Mouse (Mus musculus): ENCODE results near the gene Cst6. TPM values are rescaled to one million over a fixed set of nuclear protein-coding genes. Genes with fewer than 3 reads are reported as not detected.
"Not testable (repeated sequence)": the region's sequence is repeated elsewhere in the genome, so short reads cannot be mapped to it uniquely, and the experiment has no call there.

The Cst6 gene
- total RNA-seq (2021): 10 to 100 TPM; 25.7 to 27.4 TPM
- long read RNA-seq, experiment 1, transcript Cst6-201 (3 exons, 3,951 nt): major isoform, 11 of 11 reads
- long read RNA-seq, experiment 1, partial matches to known transcripts: 0 of 11 reads
- long read RNA-seq, experiment 1, other reads (novel, unspliced or antisense): 0 of 11 reads
- long read RNA-seq, experiment 2, partial matches to known transcripts: 2 of 5 reads
- long read RNA-seq, experiment 2, other reads (novel, unspliced or antisense): 0 of 5 reads

DNA sequence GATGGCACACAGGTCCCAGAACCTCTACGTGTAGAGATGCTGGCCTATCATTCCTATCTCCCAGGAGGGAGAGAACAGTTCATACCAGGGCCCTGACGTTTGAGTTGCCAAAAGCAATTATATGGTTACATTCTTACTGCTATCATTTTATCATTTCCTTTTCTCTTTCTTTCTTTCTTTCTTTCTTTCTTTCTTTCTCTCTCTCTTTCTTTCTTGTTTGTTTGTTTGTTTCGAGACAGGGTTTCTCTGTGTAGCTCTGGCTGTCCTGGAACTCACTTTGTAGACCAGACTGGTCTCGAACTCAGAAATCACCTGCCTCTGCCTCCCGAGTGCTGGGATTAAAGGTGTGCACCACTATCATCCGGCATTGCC is at the start of gene Cst6:
Gene Cst6 (minus strand): TSS at position 73 of the 372 bp plus-strand sequence.
- intact Hi-C loops (cut with DNase I): loop anchor here (2.0 to 10.0 kb wide), 2 partner anchors 47 to 155 kb away; no protein-coding TSS in a partner anchor
- not testable (repeated sequence) for DNase-seq (ENCODE audit: extremely low spot score in 1 of 2, low spot score in 2 of 2)
- Histone ChIP-seq H3K27ac (peak within 1 kb of the TSS; percentile 82), H3K4me3 (peak within 1 kb of the TSS; percentile 55)

DNA sequence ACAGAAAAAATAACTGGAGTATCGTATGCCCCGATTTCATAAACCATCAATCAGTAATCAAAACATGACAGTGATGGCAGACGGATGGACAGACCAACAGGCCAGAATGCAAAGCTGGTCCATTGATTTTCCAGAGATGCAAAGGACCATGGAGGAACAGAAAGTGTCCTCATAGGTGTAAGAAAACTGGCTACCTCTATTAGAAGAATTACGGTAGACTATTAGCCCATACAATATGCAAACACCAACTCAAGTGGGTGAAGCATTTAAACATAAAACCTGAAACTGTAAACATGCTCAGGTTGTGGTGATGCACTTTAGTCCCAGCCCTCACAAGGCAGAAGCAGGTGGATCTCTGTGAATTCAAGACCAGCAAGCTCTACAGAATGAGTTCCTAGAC is 46.0 kb upstream of the Cst6 start:
- DNase-seq (ENCODE audit: extremely low spot score in 1 of 2, low spot score in 2 of 2): no peak
- no peak overlapping the region for H3K4me3 ChIP-seq
- intact Hi-C loops (cut with DNase I): no loop called here
- TF ChIP-seq CTCF (IDR thresholded peaks at IDR 0.05): no peak
- H3K27ac ChIP-seq: no peak overlapping the region

DNA sequence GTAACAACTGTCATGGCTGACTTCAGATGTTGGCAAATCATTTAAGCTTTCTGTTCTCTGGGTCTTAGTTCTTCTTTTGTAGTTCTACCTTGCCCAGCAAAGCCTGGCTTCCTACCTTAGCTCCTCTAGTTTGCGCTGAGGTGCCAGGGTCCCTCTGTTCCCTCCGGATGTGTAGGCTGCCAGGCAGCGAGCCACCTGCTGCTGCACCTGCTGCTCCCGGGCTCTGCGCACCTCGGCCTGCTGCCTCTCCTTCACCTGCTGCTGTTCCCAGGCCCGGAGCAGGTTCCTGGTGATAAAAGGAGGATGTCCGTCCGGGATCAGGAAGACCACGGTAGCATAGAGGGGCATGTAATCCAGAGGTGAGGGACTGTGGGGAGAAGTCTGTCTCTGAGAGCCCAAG is 44.8 kb upstream of the Cst6 start:
- Histone ChIP-seq H3K27ac (no peak overlapping the region), H3K4me3 (no peak overlapping the region)
- intact Hi-C loops (cut with DNase I): no loop called here
- no peak for DNase-seq (ENCODE audit: extremely low spot score in 1 of 2, low spot score in 2 of 2)
- TF ChIP-seq CTCF (IDR thresholded peaks at IDR 0.05): no peak

DNA sequence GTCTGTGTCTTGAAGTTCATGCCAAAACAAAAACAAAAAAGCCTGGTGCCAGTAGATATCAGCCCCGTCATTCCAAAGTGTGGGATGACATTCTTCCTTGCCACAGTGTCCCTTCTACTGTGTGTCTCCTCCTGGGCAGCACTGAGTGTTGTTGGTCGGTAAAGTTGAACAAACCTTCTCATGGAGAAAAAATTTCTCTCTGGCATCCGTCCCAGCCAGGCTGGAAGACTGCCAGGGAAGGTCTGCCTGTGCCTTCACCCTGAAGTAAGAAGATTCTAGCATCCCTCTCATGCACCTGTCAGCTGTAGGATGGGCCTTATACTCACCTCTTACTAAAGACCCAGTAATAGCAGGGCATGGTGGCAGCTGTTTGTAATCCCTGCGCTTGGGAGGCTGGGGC is 43.5 kb upstream of the Cst6 start:
- no peak for DNase-seq (ENCODE audit: extremely low spot score in 1 of 2, low spot score in 2 of 2)
- intact Hi-C loops (cut with DNase I): no loop called here
- TF ChIP-seq CTCF (IDR thresholded peaks at IDR 0.05): no peak
- no peak overlapping the region for H3K27ac ChIP-seq
- no peak overlapping the region for H3K4me3 ChIP-seq

DNA sequence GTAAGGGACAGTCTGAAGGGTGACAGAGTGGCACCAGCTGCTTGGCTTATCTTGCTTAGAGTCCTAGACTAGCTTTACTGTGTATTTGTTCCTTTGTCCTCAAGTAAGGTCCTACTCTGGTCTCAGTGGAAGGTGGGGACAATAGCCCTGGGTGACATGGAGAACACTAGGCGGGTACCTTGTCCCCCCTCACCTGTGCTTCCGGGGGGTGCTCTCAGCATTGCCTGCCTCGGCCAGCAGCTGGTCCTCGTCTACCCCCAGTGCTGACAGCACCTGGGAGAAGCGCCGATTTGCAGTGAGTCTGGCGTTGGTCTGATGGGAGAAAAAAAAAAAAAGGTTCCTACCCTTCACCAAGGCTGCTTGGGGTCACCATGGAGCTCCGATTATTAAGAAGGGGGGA is 41.0 kb upstream of the Cst6 start:
- DNase-seq (ENCODE audit: extremely low spot score in 1 of 2, low spot score in 2 of 2): no peak
- intact Hi-C loops (cut with DNase I): no loop called here
- Histone ChIP-seq H3K27ac (no peak overlapping the region), H3K4me3 (no peak overlapping the region)
- no peak for TF ChIP-seq CTCF (IDR thresholded peaks at IDR 0.05)

DNA sequence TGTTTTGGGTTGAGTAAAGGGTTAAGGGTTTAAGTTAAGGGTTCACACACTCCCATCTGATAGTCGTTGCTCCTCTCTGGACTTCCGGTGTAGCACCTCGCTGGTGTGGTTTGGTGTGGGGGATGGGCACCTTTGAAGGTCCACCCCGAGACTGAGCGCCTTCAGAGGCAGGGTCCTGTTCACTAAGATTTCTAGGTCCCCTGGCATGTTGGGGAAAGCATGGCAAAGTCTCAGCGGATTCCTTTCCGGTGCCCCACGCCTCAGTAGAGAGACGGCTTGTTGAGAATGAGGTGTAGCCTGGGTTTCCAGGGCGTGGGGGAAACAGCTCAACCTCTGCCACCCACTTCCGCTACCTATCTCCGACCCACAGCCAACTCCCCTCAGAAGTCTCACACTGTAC is 40.3 kb upstream of the Cst6 start:
- H3K4me3 ChIP-seq: peak overlapping the region; percentile 98
- H3K27ac ChIP-seq: no peak overlapping the region
- no peak for TF ChIP-seq CTCF (IDR thresholded peaks at IDR 0.05)
- intact Hi-C loops (cut with DNase I): no loop called here
- DNase-seq (ENCODE audit: extremely low spot score in 1 of 2, low spot score in 2 of 2): no peak

DNA sequence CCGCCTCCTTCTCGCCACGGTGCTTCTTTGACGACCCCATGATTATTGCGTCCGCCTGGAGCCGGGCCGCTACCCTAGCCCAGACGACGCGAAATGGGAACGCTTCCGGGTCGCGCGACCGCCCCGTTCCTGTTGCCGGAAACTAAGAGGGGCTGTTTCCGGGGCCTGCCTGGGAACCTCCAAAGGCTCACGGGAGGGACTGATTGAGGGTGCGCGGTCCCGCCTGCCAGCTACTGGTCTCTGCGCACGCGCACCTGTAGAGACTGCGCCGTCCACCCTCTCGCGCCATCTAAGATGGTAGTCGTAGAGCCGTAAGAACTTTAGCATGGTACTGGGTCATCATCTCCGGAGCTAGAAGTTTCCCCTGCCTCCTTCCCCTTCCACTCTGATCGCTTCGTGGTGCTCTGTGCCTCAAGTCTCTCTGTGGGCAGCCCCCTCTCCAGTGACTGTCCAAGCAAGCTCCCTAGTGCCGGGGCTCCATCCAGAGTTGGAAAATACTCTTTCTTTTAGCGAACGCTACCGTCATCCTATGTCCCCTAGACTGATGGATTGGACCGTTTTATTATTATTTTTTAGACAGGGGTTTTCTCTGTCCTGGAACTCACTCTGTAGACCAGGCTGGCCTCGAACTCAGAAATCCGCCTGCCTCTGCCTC is 39.3 kb upstream of the Cst6 start, which contains the start of gene Sart1:
Gene Sart1 (minus strand): TSS at position 116 of the 655 bp plus-strand sequence.
- intact Hi-C loops (cut with DNase I): loop anchor here (1.0 kb wide), 3 partner anchors 22 to 93 kb away; partner anchors contain the start of genes AI837181, Eif1ad and Sf3b2
- no peak for TF ChIP-seq CTCF (IDR thresholded peaks at IDR 0.05)
- Histone ChIP-seq H3K27ac (peak within 1 kb of the TSS; percentile 94), H3K4me3 (peak within 1 kb of the TSS; percentile 98)
- DNase-seq (ENCODE audit: extremely low spot score in 1 of 2, low spot score in 2 of 2): peak; percentile 94 to 96

DNA sequence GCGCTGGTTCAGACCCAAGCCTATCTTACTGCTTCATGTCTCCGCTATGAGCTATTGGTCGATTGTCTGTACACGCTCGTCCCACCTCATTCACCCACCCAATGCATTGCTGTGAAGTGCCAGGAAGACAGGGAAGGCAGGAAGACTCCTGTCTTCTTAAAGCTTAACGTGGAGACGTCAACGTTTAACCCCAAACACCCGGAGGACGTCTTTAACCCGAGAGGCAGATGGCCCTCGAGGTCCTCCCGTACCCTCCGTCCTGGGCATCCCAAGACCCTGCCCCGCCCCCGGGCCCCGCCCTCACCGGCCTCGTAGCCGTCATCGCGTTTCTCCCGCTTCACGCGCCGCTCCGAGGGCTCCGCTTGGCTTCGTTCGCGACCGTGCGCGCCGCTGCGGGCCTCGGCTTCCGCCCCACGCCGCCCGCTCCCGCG is 38.7 kb upstream of the Cst6 start:
- H3K4me3 ChIP-seq: peak overlapping the region; percentile 98
- peak overlapping the region; percentile 94 for H3K27ac ChIP-seq
- DNase-seq (ENCODE audit: extremely low spot score in 1 of 2, low spot score in 2 of 2): no peak
- no peak for TF ChIP-seq CTCF (IDR thresholded peaks at IDR 0.05)
- intact Hi-C loops (cut with DNase I): loop anchor here (1.0 kb wide), 3 partner anchors 22 to 93 kb away; partner anchors contain the start of genes AI837181, Eif1ad and Sf3b2

DNA sequence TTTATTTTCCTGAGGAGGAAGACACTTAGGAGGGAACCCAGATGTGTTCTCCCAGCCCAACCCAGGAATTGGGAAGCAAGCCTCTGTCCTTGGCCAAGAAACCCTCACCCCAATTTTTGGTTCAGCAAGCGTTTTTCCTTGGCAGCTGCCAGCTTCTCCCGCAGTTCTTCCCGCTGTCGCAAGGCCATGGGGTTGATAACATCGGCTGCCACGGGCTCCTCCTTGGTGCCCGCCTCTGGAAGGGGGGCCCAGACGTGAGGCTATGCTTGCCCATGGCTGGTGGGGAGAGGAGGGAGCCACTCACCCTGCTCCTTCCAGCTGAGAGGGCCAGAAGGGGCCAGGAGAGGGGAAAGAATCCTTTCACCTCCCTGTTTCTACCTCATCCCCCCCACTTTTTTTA is 35.3 kb upstream of the Cst6 start:
- intact Hi-C loops (cut with DNase I): no loop called here
- no peak overlapping the region for H3K4me3 ChIP-seq
- H3K27ac ChIP-seq: no peak overlapping the region
- no peak for TF ChIP-seq CTCF (IDR thresholded peaks at IDR 0.05)
- DNase-seq (ENCODE audit: extremely low spot score in 1 of 2, low spot score in 2 of 2): no peak

DNA sequence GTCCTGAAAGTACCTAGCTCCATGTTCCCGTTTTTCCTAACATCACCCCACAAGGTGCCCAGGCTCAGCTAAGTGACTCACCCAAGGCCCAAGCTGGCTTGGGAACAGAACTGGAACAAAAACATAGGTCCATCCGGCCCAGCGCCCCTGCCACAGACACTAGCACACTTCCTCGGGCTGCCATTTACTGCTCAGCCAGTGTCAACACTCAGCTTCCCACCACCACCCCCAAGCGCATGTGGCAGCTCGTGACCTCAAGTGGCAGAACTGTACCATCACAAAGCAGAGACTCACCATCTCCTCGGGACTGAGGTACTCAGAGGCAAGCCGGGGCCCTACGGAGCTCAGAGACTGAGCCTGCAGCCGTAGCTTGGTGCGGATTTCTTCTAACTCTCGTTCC is 34.0 kb upstream of the Cst6 start:
- no peak for DNase-seq (ENCODE audit: extremely low spot score in 1 of 2, low spot score in 2 of 2)
- TF ChIP-seq CTCF (IDR thresholded peaks at IDR 0.05): no peak
- H3K27ac ChIP-seq: no peak overlapping the region
- no peak overlapping the region for H3K4me3 ChIP-seq
- intact Hi-C loops (cut with DNase I): no loop called here

DNA sequence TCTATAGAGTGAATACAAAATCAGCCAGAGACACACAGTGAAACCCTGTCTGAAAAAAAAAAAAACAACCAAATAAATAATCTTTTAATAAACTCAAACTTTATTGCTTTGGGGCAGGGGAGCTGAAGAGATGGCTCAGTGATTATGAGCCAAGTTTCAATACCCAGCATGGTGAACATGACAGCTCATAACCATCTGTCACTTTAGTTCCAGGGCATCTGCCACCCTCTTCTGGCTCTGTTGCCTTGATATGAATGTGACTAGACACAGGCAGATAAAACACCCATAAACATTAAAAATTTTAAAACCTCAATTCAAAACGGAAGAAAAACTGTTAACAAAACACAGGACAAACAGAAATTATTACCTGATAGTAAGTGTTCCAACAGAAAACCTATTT is 28.1 kb upstream of the Cst6 start:
- no peak overlapping the region for H3K27ac ChIP-seq
- no peak for DNase-seq (ENCODE audit: extremely low spot score in 1 of 2, low spot score in 2 of 2)

DNA sequence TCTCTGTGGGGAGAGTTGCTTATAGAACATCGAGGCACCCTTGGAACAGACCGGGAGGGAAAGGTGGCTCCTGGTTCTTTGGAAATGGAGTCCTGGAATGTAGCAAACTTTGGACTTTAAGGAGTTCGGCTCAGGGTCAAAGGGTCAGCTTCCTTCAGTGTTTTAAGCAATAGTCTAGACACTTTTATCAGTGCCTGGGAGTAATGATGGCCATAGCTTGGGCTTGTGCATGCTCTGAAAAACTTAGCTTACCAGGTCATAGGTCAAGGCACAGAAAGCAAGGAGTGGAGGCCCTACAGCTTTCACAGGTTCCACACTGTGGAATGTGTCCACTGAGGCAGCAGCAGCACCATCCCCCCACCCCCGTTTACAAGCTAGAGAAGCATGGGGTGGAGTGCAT is 25.4 kb upstream of the Cst6 start:
- DNase-seq (ENCODE audit: extremely low spot score in 1 of 2, low spot score in 2 of 2): no peak
- no peak for TF ChIP-seq CTCF (IDR thresholded peaks at IDR 0.05)
- Histone ChIP-seq H3K27ac (no peak overlapping the region), H3K4me3 (no peak overlapping the region)
- intact Hi-C loops (cut with DNase I): no loop called here

More for the DNA sequence above, 28.1 kb upstream of the Cst6 start:
- TF ChIP-seq CTCF (IDR thresholded peaks at IDR 0.05): no peak
- H3K4me3 ChIP-seq: no peak overlapping the region
- intact Hi-C loops (cut with DNase I): no loop called here

DNA sequence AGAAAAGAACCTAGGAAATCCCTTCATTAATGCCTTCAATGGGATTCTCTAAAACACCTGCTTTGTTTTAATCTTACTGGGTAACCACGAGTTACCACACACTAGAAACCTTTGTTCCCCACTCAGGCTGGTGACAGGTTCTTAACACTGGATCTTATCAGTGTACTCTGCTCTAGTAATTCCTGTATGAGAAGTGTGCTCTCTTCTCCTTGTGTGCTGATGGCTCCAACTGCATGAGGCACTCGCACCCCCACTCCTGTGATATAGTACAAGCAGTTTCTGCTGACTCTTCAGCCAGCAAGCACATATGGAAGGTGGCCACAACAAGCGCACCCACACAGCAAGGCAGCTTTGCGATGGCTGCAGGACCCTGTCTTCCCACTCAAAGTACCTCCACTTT is 24.8 kb upstream of the Cst6 start:
- no peak for DNase-seq (ENCODE audit: extremely low spot score in 1 of 2, low spot score in 2 of 2)
- TF ChIP-seq CTCF (IDR thresholded peaks at IDR 0.05): no peak
- Histone ChIP-seq H3K4me3 (no peak overlapping the region), H3K27ac (no peak overlapping the region)
- intact Hi-C loops (cut with DNase I): no loop called here

All from left cerebral cortex, adult 2 months (tissue).